Mouse (Mus musculus) liver, embryonic 11.5 days (tissue): Measurements from ENCODE around the gene Inava. TPM values are rescaled to one million over a fixed set of nuclear protein-coding genes. Genes with fewer than 3 reads are reported as not detected.

ENCODE experiments used
- ATAC-seq: fragments of 200-750 bp; cut with Nextera tagmentation; replicated peaks from 2 replicates; pipeline ENCODE4 v1.8.0; 2017; ENCODE audit warnings: moderate number of reproducible peaks, mild to moderate bottlenecking, moderate TSS enrichment, moderate library complexity; ENCODE audit not compliant: low FRiP score
- DNase-seq: peaks from one replicate; pipeline ENCODE4 v3.0.0-alpha.2; 2017; ENCODE audit warnings: low spot score
- H3K27ac ChIP-seq: fragments of 300-500 bp; sonication (generic); 2 replicates; pipeline ENCODE4 v1.5.1; 2014; ENCODE audit warnings: mild to moderate bottlenecking, low read depth, low read length, control low read depth
- H3K27me3 ChIP-seq: fragments of 300-500 bp; sonication (generic); replicated peaks from 2 replicates; pipeline ENCODE4 v1.6.1; 2014; ENCODE audit warnings: low read length, mixed read lengths; ENCODE audit not compliant: control insufficient read depth, insufficient read depth
- H3K36me3 ChIP-seq: fragments of 300-500 bp; sonication (generic); 2 replicates; pipeline ENCODE4 v1.6.1; 2014; ENCODE audit warnings: mild to moderate bottlenecking, low read length, moderate library complexity, mixed read lengths; ENCODE audit not compliant: control insufficient read depth, insufficient read depth
- H3K4me1 ChIP-seq: fragments of 300-500 bp; sonication (generic); replicated peaks from 2 replicates; pipeline ENCODE4 v1.6.1; 2014; ENCODE audit warnings: low read length, mixed read lengths; ENCODE audit not compliant: control insufficient read depth, insufficient read depth
- H3K4me2 ChIP-seq: fragments of 300-500 bp; sonication (generic); 2 replicates; pipeline ENCODE4 v1.6.1; 2014; ENCODE audit warnings: mild to moderate bottlenecking, control low read depth, moderate library complexity
- H3K4me3 ChIP-seq: fragments of 300-500 bp; sonication (generic); 2 replicates; pipeline ENCODE4 v1.5.1; 2014; ENCODE audit warnings: low read depth, low read length, control low read depth
- H3K9ac ChIP-seq: fragments of 300-500 bp; sonication (generic); 2 replicates; pipeline ENCODE4 v1.6.1; 2014; ENCODE audit warnings: low read depth, low read length, control low read depth
- H3K9me3 ChIP-seq: fragments of 300-500 bp; sonication (generic); 2 replicates; pipeline ENCODE4 v1.6.1; 2016; ENCODE audit warnings: low read length, inconsistent platforms, mixed read lengths; ENCODE audit not compliant: control insufficient read depth
- WGBS: fragments of 180-500 bp; shearing (Covaris S2); extraction: QIAGEN DNeasy Blood & Tissue Kit; methylation state at CpG from one replicate; pipeline ENCODE4 v1.1.7; 2014; 5-methylcytosine and 5-hydroxymethylcytosine counted together
- polyA plus RNA-seq: library from polyadenylated mRNA; unstranded; fragments of >200 nt; fragmentation: Nextera tagmentation; extraction: Ambion mirVana; gene quantifications from 2 replicates; pipeline ENCODE4 v1.2.1, GENCODE M21; 2014

Inava gene
- polyA plus RNA-seq, 1 experiment from 2014 or later: 3.1 TPM

GRCm38 (mm10) chr1:136165436-136165835, 68.6 kb downstream of the Inava start:
- no peaks in the 10 kb centered on the region for H3K9me3 ChIP-seq
- peaks cover 7% of the 10 kb centered on the region; the same call in 1 of the 2 replicates for H3K36me3 ChIP-seq
- no peak overlapping the region for H3K27ac ChIP-seq
- H3K4me1 ChIP-seq: no peaks in the 10 kb centered on the region
- no peak for DNase-seq
- WGBS: 83% methylated on average over 2 of the region's 2 CpGs
- no peaks in the 10 kb centered on the region; the same call in 1 of the 2 replicates for H3K27me3 ChIP-seq
- H3K4me2 ChIP-seq: no peak overlapping the region
- ATAC-seq: no peak
- no peak overlapping the region for H3K4me3 ChIP-seq
- H3K9ac ChIP-seq: no peak overlapping the region

Other genes with a start within 250 kb of the Inava start
- not detected in 2 replicates for gene Igfn1, start 227.9 kb downstream of the Inava start, polyA plus RNA-seq
- 79.6 and 92.6 TPM in 2 replicates for gene Tmem9, start 226.1 kb downstream of the Inava start, polyA plus RNA-seq
- 0.47 TPM in 1 of 2 replicates, not detected in the other for gene Ascl5, start 183.5 kb downstream of the Inava start, polyA plus RNA-seq
- gene Cacna1s, start 181.5 kb downstream of the Inava start, polyA plus RNA-seq: 0.09 and 0.45 TPM in 2 replicates
- 3.6 and 4.8 TPM in 2 replicates for gene Kif21b, start 102.9 kb downstream of the Inava start, polyA plus RNA-seq
- not detected in 2 replicates for gene Mroh3, start 21.4 kb downstream of the Inava start, polyA plus RNA-seq
- gene Gpr25, start 26.6 kb upstream of the Inava start, polyA plus RNA-seq: not detected in 2 replicates
- gene Camsap2, start 111.8 kb upstream of the Inava start, polyA plus RNA-seq: 12.4 and 13.2 TPM in 2 replicates
- 9.4 and 11.5 TPM in 2 replicates for gene Ddx59, start 181.0 kb upstream of the Inava start, polyA plus RNA-seq
- 9.3 and 11.3 TPM in 2 replicates for gene Kif14, start 232.1 kb upstream of the Inava start, polyA plus RNA-seq